Mouse (Mus musculus): ENCODE results near the gene AI597479. TPM values are rescaled to one million over a fixed set of nuclear protein-coding genes. Genes with fewer than 3 reads are reported as not detected.

AI597479 gene
- 10 to 100 TPM; 18.7 to 25.0 (median 21.5) TPM for total RNA-seq (2022)

GRCm38 (mm10) chr1:43098031-43098984, at the start of gene AI597479, which contains the start of gene Tgfbrap1:
AI597479 (plus strand) TSS chr1:43098710.
Tgfbrap1 (minus strand) TSS chr1:43098637.
- DNase-seq (ENCODE audit: low spot score) = peak; percentile 91

- no peak for DNase-seq (ENCODE audit: low spot score)
Observed at GRCm38 (mm10) chr1:43051903-43052302, 46.6 kb upstream of the AI597479 start.

- peak; percentile 26 for DNase-seq (ENCODE audit: low spot score)
Observed at GRCm38 (mm10) chr1:43065615-43066310, 32.7 kb upstream of the AI597479 start.

GRCm38 (mm10) chr1:43066573-43066972, 31.9 kb upstream of the AI597479 start:
- DNase-seq (ENCODE audit: low spot score) = no peak

GRCm38 (mm10) chr1:43067551-43067950, 31.0 kb upstream of the AI597479 start:
- DNase-seq (ENCODE audit: low spot score) = no peak

GRCm38 (mm10) chr1:43070726-43071125, 27.8 kb upstream of the AI597479 start:
- DNase-seq (ENCODE audit: low spot score) = no peak

GRCm38 (mm10) chr1:43072028-43072427, 26.5 kb upstream of the AI597479 start:
- no peak for DNase-seq (ENCODE audit: low spot score)

- no peak for DNase-seq (ENCODE audit: low spot score)
Observed at GRCm38 (mm10) chr1:43072561-43072960, 25.9 kb upstream of the AI597479 start.

- DNase-seq (ENCODE audit: low spot score) = no peak
Observed at GRCm38 (mm10) chr1:43074791-43075190, 23.7 kb upstream of the AI597479 start.

- DNase-seq (ENCODE audit: low spot score) = no peak
Observed at GRCm38 (mm10) chr1:43078124-43078523, 20.4 kb upstream of the AI597479 start.

- no peak for DNase-seq (ENCODE audit: low spot score)
Observed at GRCm38 (mm10) chr1:43082946-43083345, 15.6 kb upstream of the AI597479 start.

- no peak for DNase-seq (ENCODE audit: low spot score)
Observed at GRCm38 (mm10) chr1:43090418-43090817, 8.1 kb upstream of the AI597479 start.

GRCm38 (mm10) chr1:43091306-43092055, 7.0 kb upstream of the AI597479 start:
- peak; percentile 6 for DNase-seq (ENCODE audit: low spot score)

GRCm38 (mm10) chr1:43092056-43093015, 6.2 kb upstream of the AI597479 start:
- peak; percentile 70 for DNase-seq (ENCODE audit: low spot score)

GRCm38 (mm10) chr1:43094206-43094605, 4.3 kb upstream of the AI597479 start:
- DNase-seq (ENCODE audit: low spot score) = no peak

GRCm38 (mm10) chr1:43108729-43109128, 10.2 kb downstream of the AI597479 start:
- DNase-seq (ENCODE audit: low spot score) = no peak

- no peak for DNase-seq (ENCODE audit: low spot score)
Observed at GRCm38 (mm10) chr1:43110556-43110955, 12.0 kb downstream of the AI597479 start.

- DNase-seq (ENCODE audit: low spot score) = no peak
Observed at GRCm38 (mm10) chr1:43112882-43113281, 14.4 kb downstream of the AI597479 start.

GRCm38 (mm10) chr1:43117435-43117834, 18.9 kb downstream of the AI597479 start:
- no peak for DNase-seq (ENCODE audit: low spot score)

- DNase-seq (ENCODE audit: low spot score) = no peak
Observed at GRCm38 (mm10) chr1:43120950-43121349, 22.4 kb downstream of the AI597479 start.

- no peak for DNase-seq (ENCODE audit: low spot score)
Observed at GRCm38 (mm10) chr1:43122616-43123015, 24.1 kb downstream of the AI597479 start.
